Mouse (Mus musculus) embryonic facial prominence, embryonic 14.5 days (tissue): ENCODE measurements around the gene Jmjd1c. TPM values are rescaled to one million over a fixed set of nuclear protein-coding genes. Genes with fewer than 3 reads are reported as not detected.

Experiments
- ATAC-seq: fragments of 200-750 bp; cut with Nextera tagmentation; 2 replicates; pipeline ENCODE4 v1.8.0; 2017; ENCODE audit warnings: low read depth, moderate number of reproducible peaks, moderate TSS enrichment
- DNase-seq: peaks from one replicate; pipeline ENCODE4 v3.0.0-alpha.2; 2015; ENCODE audit warnings: low spot score
- H3K27ac ChIP-seq: fragments of 300-500 bp; sonication (generic); replicated peaks from 2 replicates; pipeline ENCODE4 v1.5.1; 2014; ENCODE audit warnings: low read depth, mild to moderate bottlenecking, low read length, moderate library complexity
- H3K27me3 ChIP-seq: fragments of 300-500 bp; sonication (generic); replicated peaks from 2 replicates; pipeline ENCODE4 v1.6.1; 2014; ENCODE audit warnings: low read length; ENCODE audit not compliant: control insufficient read depth, insufficient read depth
- H3K36me3 ChIP-seq: fragments of 300-500 bp; sonication (generic); 2 replicates; pipeline ENCODE4 v1.6.1; 2014; ENCODE audit warnings: low read length, mixed read lengths; ENCODE audit not compliant: control insufficient read depth, insufficient read depth
- H3K4me1 ChIP-seq: fragments of 300-500 bp; sonication (generic); 2 replicates; pipeline ENCODE4 v1.6.1; 2014; ENCODE audit warnings: antibody characterized with exemption, low read length; ENCODE audit not compliant: control insufficient read depth, insufficient read depth
- H3K4me2 ChIP-seq: fragments of 300-500 bp; sonication (generic); 2 replicates; pipeline ENCODE4 v1.6.1; 2014; ENCODE audit warnings: low read depth, mild to moderate bottlenecking, low read length, moderate library complexity, mixed read lengths
- H3K4me3 ChIP-seq: fragments of 300-500 bp; sonication (generic); 2 replicates; pipeline ENCODE4 v1.5.1; 2014; ENCODE audit warnings: low read depth, mild to moderate bottlenecking, low read length
- H3K9ac ChIP-seq: fragments of 300-500 bp; sonication (generic); 2 replicates; pipeline ENCODE4 v1.6.1; 2014; ENCODE audit warnings: low read depth, mild to moderate bottlenecking, low read length, moderate library complexity, mixed read lengths
- H3K9me3 ChIP-seq: fragments of 300-500 bp; sonication (generic); 2 replicates; pipeline ENCODE4 v1.6.1; 2016; ENCODE audit warnings: low read length; ENCODE audit not compliant: control insufficient read depth
- WGBS: fragments of 180-500 bp; shearing (Covaris S2); extraction: QIAGEN DNeasy Blood & Tissue Kit; methylation state at CpG from one replicate; pipeline ENCODE4 v1.1.7; 2014; 5-methylcytosine and 5-hydroxymethylcytosine counted together
- polyA plus RNA-seq: library from polyadenylated mRNA; unstranded; fragments of >200 nt; fragmentation: Nextera tagmentation; extraction: Ambion mirVana; gene quantifications from 2 replicates; pipeline ENCODE4 v1.2.1, GENCODE M21; 2014

Gene Jmjd1c
- polyA plus RNA-seq, result 44.0 and 44.4 TPM in 2 replicates

- DNase-seq (peak; percentile 90), ATAC-seq (peak; percentile 89)
- Histone ChIP-seq H3K9ac (peak within 1 kb of the TSS; percentile 100), H3K36me3 (no peaks in the 10 kb centered on the region), H3K4me2 (peak within 1 kb of the TSS; percentile 72), H3K4me1 (peaks cover 26% of the 10 kb centered on the region), H3K27me3 (no peaks in the 10 kb centered on the region), H3K9me3 (no peaks in the 10 kb centered on the region), H3K4me3 (peak within 1 kb of the TSS; percentile 92), H3K27ac (peak within 1 kb of the TSS; percentile 99)
- WGBS, result 1% methylated on average over 32 of the region's 73 CpGs
Measured at GRCm38 (mm10) chr10:67095798-67096620, at the start of gene Jmjd1c. TSS of gene Jmjd1c (plus strand) at chr10:67096125.

GRCm38 (mm10) chr10:67047712-67048645 is 47.9 kb upstream of the Jmjd1c start:
- DNase-seq, result peak; percentile 68
- no peak overlapping the region for H3K4me3 ChIP-seq
- no peaks in the 10 kb centered on the region for H3K9me3 ChIP-seq
- no peak overlapping the region for H3K4me2 ChIP-seq
- WGBS, result 65% methylated on average over 18 of the region's 18 CpGs
- no peak overlapping the region for H3K9ac ChIP-seq
- ATAC-seq, result no peak
- H3K27me3 ChIP-seq, result no peaks in the 10 kb centered on the region
- H3K36me3 ChIP-seq, result 0 out of 2 replicates have a peak, but pooled peaks cover 3% of the 10 kb centered on the region
- peaks cover 40% of the 10 kb centered on the region for H3K4me1 ChIP-seq
- peak overlapping the region; percentile 28; the same call in 1 of the 2 replicates for H3K27ac ChIP-seq

- peaks cover 47% of the 10 kb centered on the region for H3K4me1 ChIP-seq
- ATAC-seq, result no peak
- DNase-seq, result no peak
- no peak overlapping the region for H3K27ac ChIP-seq
- H3K4me2 ChIP-seq, result no peak overlapping the region
- 85% methylated on average over 13 of the region's 13 CpGs for WGBS
- no peaks in the 10 kb centered on the region for H3K36me3 ChIP-seq
- no peaks in the 10 kb centered on the region for H3K27me3 ChIP-seq
- no peak overlapping the region for H3K4me3 ChIP-seq
- no peaks in the 10 kb centered on the region for H3K9me3 ChIP-seq
- H3K9ac ChIP-seq, result no peak overlapping the region
Measured at GRCm38 (mm10) chr10:67048871-67049615, 46.9 kb upstream of the Jmjd1c start.

GRCm38 (mm10) chr10:67049621-67050020 is 46.3 kb upstream of the Jmjd1c start:
- Histone ChIP-seq H3K27me3 (no peaks in the 10 kb centered on the region), H3K9ac (no peak overlapping the region), H3K4me3 (no peak overlapping the region), H3K4me1 (peaks cover 47% of the 10 kb centered on the region), H3K27ac (no peak overlapping the region), H3K36me3 (no peaks in the 10 kb centered on the region), H3K4me2 (no peak overlapping the region), H3K9me3 (no peaks in the 10 kb centered on the region)
- DNase-seq (no peak), ATAC-seq (no peak)
- WGBS, result 96% methylated on average over 7 of the region's 7 CpGs

GRCm38 (mm10) chr10:67050766-67051165 is 45.2 kb upstream of the Jmjd1c start:
- WGBS, result 58% methylated on average over 6 of the region's 7 CpGs
- Histone ChIP-seq H3K4me2 (no peak overlapping the region), H3K9me3 (no peaks in the 10 kb centered on the region), H3K4me3 (no peak overlapping the region), H3K27me3 (no peaks in the 10 kb centered on the region), H3K4me1 (peaks cover 47% of the 10 kb centered on the region), H3K36me3 (no peaks in the 10 kb centered on the region), H3K27ac (no peak overlapping the region), H3K9ac (no peak overlapping the region)
- ATAC-seq (no peak), DNase-seq (no peak)

- no peaks in the 10 kb centered on the region for H3K9me3 ChIP-seq
- no peaks in the 10 kb centered on the region for H3K36me3 ChIP-seq
- ATAC-seq (no peak), DNase-seq (peak; percentile 50)
- H3K27me3 ChIP-seq, result no peaks in the 10 kb centered on the region
- no peak overlapping the region for H3K9ac ChIP-seq
- H3K4me2 ChIP-seq, result no peak overlapping the region
- H3K4me1 ChIP-seq, result peaks cover 52% of the 10 kb centered on the region
- no peak overlapping the region for H3K4me3 ChIP-seq
- no peak overlapping the region for H3K27ac ChIP-seq
- 43% methylated on average over 5 of the region's 5 CpGs for WGBS
Measured at GRCm38 (mm10) chr10:67051466-67051865, 44.5 kb upstream of the Jmjd1c start.

GRCm38 (mm10) chr10:67052429-67052828 is 43.5 kb upstream of the Jmjd1c start:
- Histone ChIP-seq H3K9me3 (no peaks in the 10 kb centered on the region), H3K27me3 (no peaks in the 10 kb centered on the region), H3K4me2 (no peak overlapping the region), H3K36me3 (no peaks in the 10 kb centered on the region), H3K4me1 (peaks cover 57% of the 10 kb centered on the region), H3K9ac (no peak overlapping the region), H3K4me3 (no peak overlapping the region), H3K27ac (0 out of 2 replicates have a peak overlapping the region, but pooled peaks have one; percentile 8)
- WGBS, result 64% methylated on average over 9 of the region's 9 CpGs
- no peak for ATAC-seq
- DNase-seq, result no peak

- Histone ChIP-seq H3K4me1 (peaks cover 59% of the 10 kb centered on the region), H3K27ac (peak overlapping the region; percentile 8), H3K9me3 (no peaks in the 10 kb centered on the region), H3K36me3 (no peaks in the 10 kb centered on the region), H3K4me3 (no peak overlapping the region), H3K27me3 (no peaks in the 10 kb centered on the region), H3K9ac (no peak overlapping the region), H3K4me2 (no peak overlapping the region)
- no peak for ATAC-seq
- peak; percentile 50 for DNase-seq
- 19% methylated on average over 9 of the region's 9 CpGs for WGBS
Measured at GRCm38 (mm10) chr10:67053475-67053874, 42.5 kb upstream of the Jmjd1c start.
